Mouse (Mus musculus) limb, embryonic 14.5 days (tissue): Measurements from ENCODE around the gene Tmed10. TPM values are rescaled to one million over a fixed set of nuclear protein-coding genes. Genes with fewer than 3 reads are reported as not detected.

ENCODE experiments used
- ATAC-seq: fragments of 200-750 bp; cut with Nextera tagmentation; 2 replicates; pipeline ENCODE4 v1.8.0; 2017; ENCODE audit warnings: low read depth, moderate number of reproducible peaks, moderate TSS enrichment; ENCODE audit not compliant: low FRiP score
- DNase-seq: peaks from one replicate; pipeline ENCODE4 v3.0.0-alpha.2; 2015; ENCODE audit warnings: low spot score
- H3K27ac ChIP-seq: fragments of 300-500 bp; sonication (generic); replicated peaks from 2 replicates; pipeline ENCODE4 v1.5.1; 2014; ENCODE audit warnings: low read depth, mild to moderate bottlenecking, low read length, moderate library complexity, mixed read lengths
- H3K27me3 ChIP-seq: fragments of 300-500 bp; sonication (generic); 2 replicates; pipeline ENCODE4 v1.6.1; 2014; ENCODE audit warnings: low read length, mixed read lengths; ENCODE audit not compliant: control insufficient read depth, insufficient read depth
- H3K36me3 ChIP-seq: fragments of 300-500 bp; sonication (generic); 2 replicates; pipeline ENCODE4 v1.6.1; 2014; ENCODE audit warnings: mild to moderate bottlenecking, low read length, moderate library complexity, mixed read lengths; ENCODE audit not compliant: control insufficient read depth, insufficient read depth
- H3K4me1 ChIP-seq: fragments of 300-500 bp; sonication (generic); 2 replicates; pipeline ENCODE4 v1.6.1; 2014; ENCODE audit warnings: antibody characterized with exemption, low read length, mixed read lengths; ENCODE audit not compliant: control insufficient read depth, insufficient read depth
- H3K4me2 ChIP-seq: fragments of 300-500 bp; sonication (generic); replicated peaks from 2 replicates; pipeline ENCODE4 v1.6.1; 2014; ENCODE audit warnings: low read depth, mild to moderate bottlenecking, low read length, moderate library complexity; ENCODE audit not compliant: severe bottlenecking
- H3K4me3 ChIP-seq: fragments of 300-500 bp; sonication (generic); replicated peaks from 2 replicates; pipeline ENCODE4 v1.5.1; 2014; ENCODE audit warnings: low read length
- H3K9ac ChIP-seq: fragments of 300-500 bp; sonication (generic); 2 replicates; pipeline ENCODE4 v1.6.1; 2014; ENCODE audit warnings: mild to moderate bottlenecking, low read depth, low read length, moderate library complexity; ENCODE audit not compliant: severe bottlenecking
- H3K9me3 ChIP-seq: fragments of 300-500 bp; sonication (generic); 2 replicates; pipeline ENCODE4 v1.6.1; 2016; ENCODE audit warnings: low read length; ENCODE audit not compliant: control insufficient read depth
- POLR2A ChIP-seq: fragments of 200-500 bp; IDR thresholded peaks from 2 replicates; pipeline ENCODE4 v1.8.0; 2012; ENCODE audit warnings: inconsistent platforms, mild to moderate bottlenecking, moderate library complexity, borderline replicate concordance; ENCODE audit not compliant: insufficient read depth, insufficient read length; ENCODE audit errors: extremely low read depth
- WGBS: fragments of 180-500 bp; shearing (Covaris S2); extraction: QIAGEN DNeasy Blood & Tissue Kit; methylation state at CpG from one replicate; pipeline ENCODE4 v1.1.7; 2014; 5-methylcytosine and 5-hydroxymethylcytosine counted together
- polyA plus RNA-seq, 2 experiments: library from polyadenylated mRNA; depleted of rRNA in 1 of 2; stranded (reverse) in 1 of 2; unstranded in 1 of 2; fragments of >200 nt; fragmentation: Nextera tagmentation in 1 of 2; extraction: Ambion mirVana in 1 of 2; gene quantifications; 2 replicates each; pipeline versions ENCODE4 v1.2.1 to v1.2.3; 2012 to 2014

Gene Tmed10
- polyA plus RNA-seq, 2 experiments = 222 to 394 TPM

- 0 out of 2 replicates have a peak overlapping the region, but pooled peaks have one; percentile 4 for H3K27ac ChIP-seq
- no peak overlapping the region for H3K4me2 ChIP-seq
- TF ChIP-seq POLR2A = no peak
- WGBS = 47% methylated on average over 16 of the region's 16 CpGs
- no peaks in the 10 kb centered on the region for H3K9me3 ChIP-seq
- H3K27me3 ChIP-seq = no peaks in the 10 kb centered on the region
- ATAC-seq (peak; percentile 78; the same call in 1 of the 2 replicates), DNase-seq (peak; percentile 89)
- no peak overlapping the region for H3K4me3 ChIP-seq
- H3K36me3 ChIP-seq = peaks cover 95% of the 10 kb centered on the region
- H3K4me1 ChIP-seq = peaks cover 3% of the 10 kb centered on the region; the same call in 1 of the 2 replicates
- H3K9ac ChIP-seq = no peak overlapping the region
These were observed 69.3 kb downstream of the Tmed10 start for GRCm38 (mm10) chr12:85305247-85305892.

GRCm38 (mm10) chr12:85304725-85305124, 69.9 kb downstream of the Tmed10 start:
- peaks cover 93% of the 10 kb centered on the region for H3K36me3 ChIP-seq

GRCm38 (mm10) chr12:85303256-85303655, 71.4 kb downstream of the Tmed10 start:
- no peak overlapping the region for H3K27ac ChIP-seq
- H3K4me1 ChIP-seq = peaks cover 15% of the 10 kb centered on the region
- no peak for DNase-seq
- H3K4me2 ChIP-seq = no peak overlapping the region
- no peak overlapping the region for H3K4me3 ChIP-seq
- peaks cover 82% of the 10 kb centered on the region for H3K36me3 ChIP-seq
- no peak for TF ChIP-seq POLR2A
- H3K9me3 ChIP-seq = no peaks in the 10 kb centered on the region
- no peaks in the 10 kb centered on the region for H3K27me3 ChIP-seq
- WGBS = 54% methylated on average over 2 of the region's 2 CpGs
- ATAC-seq = no peak
- H3K9ac ChIP-seq = no peak overlapping the region

More at GRCm38 (mm10) chr12:85304725-85305124, 69.9 kb downstream of the Tmed10 start:
- Histone ChIP-seq H3K9ac (no peak overlapping the region), H3K27me3 (no peaks in the 10 kb centered on the region), H3K27ac (no peak overlapping the region), H3K4me2 (no peak overlapping the region), H3K4me3 (no peak overlapping the region), H3K9me3 (no peaks in the 10 kb centered on the region), H3K4me1 (peaks cover 3% of the 10 kb centered on the region; the same call in 1 of the 2 replicates)
- 68% methylated on average over 4 of the region's 4 CpGs for WGBS
- no peak for TF ChIP-seq POLR2A
- no peak for ATAC-seq
- no peak for DNase-seq

- no peak for TF ChIP-seq POLR2A
- Histone ChIP-seq H3K27me3 (no peaks in the 10 kb centered on the region), H3K36me3 (peaks cover 41% of the 10 kb centered on the region), H3K9ac (no peak overlapping the region), H3K9me3 (peaks cover 9% of the 10 kb centered on the region), H3K4me2 (no peak overlapping the region), H3K4me1 (peaks cover 27% of the 10 kb centered on the region), H3K4me3 (no peak overlapping the region), H3K27ac (peak overlapping the region; percentile 38; the same call in 1 of the 2 replicates)
- ATAC-seq = no peak
- WGBS = 46% methylated on average over 1 of the region's 1 CpGs
- DNase-seq = no peak
These were observed 75.8 kb downstream of the Tmed10 start for GRCm38 (mm10) chr12:85298835-85299180.

GRCm38 (mm10) chr12:85298127-85298834, 76.4 kb downstream of the Tmed10 start:
- DNase-seq = no peak
- no peak for TF ChIP-seq POLR2A
- peak overlapping the region; percentile 9; the same call in 1 of the 2 replicates for H3K27ac ChIP-seq
- H3K9ac ChIP-seq = no peak overlapping the region
- H3K4me3 ChIP-seq = no peak overlapping the region
- no peaks in the 10 kb centered on the region for H3K27me3 ChIP-seq
- WGBS = 19% methylated on average over 11 of the region's 11 CpGs
- no peak overlapping the region for H3K4me2 ChIP-seq
- 0 out of 2 replicates have a peak, but pooled peaks have one; percentile 16 for ATAC-seq
- H3K4me1 ChIP-seq = peaks cover 27% of the 10 kb centered on the region
- peaks cover 36% of the 10 kb centered on the region for H3K36me3 ChIP-seq
- peaks cover 9% of the 10 kb centered on the region for H3K9me3 ChIP-seq
